Mouse (Mus musculus) embryonic fibroblast, embryonic 13.5 days (primary cell): ENCODE results near the gene Kif1c. TPM values are rescaled to one million over a fixed set of nuclear protein-coding genes. Genes with fewer than 3 reads are reported as not detected.

Experiments used
- H3K27ac ChIP-seq: 2 replicates; pipeline ENCODE4 v1.5.1; 2012; ENCODE audit warnings: low read length, control low read depth, inconsistent platforms; ENCODE audit not compliant: insufficient read depth
- H3K4me1 ChIP-seq: 2 replicates; pipeline ENCODE4 v1.6.1; 2011; ENCODE audit warnings: low read length; ENCODE audit not compliant: control insufficient read depth, insufficient read depth
- H3K4me3 ChIP-seq: 2 replicates; pipeline ENCODE4 v1.5.1; 2011; ENCODE audit warnings: mild to moderate bottlenecking, control low read depth, low read length; ENCODE audit not compliant: insufficient read depth
- CTCF ChIP-seq: IDR thresholded peaks from 2 replicates; pipeline ENCODE4 v1.5.1; 2011; ENCODE audit warnings: mild to moderate bottlenecking, control low read depth, low read length, moderate library complexity, borderline replicate concordance; ENCODE audit not compliant: insufficient read depth
- POLR2A ChIP-seq: IDR thresholded peaks from 2 replicates; pipeline ENCODE4 v1.6.1; 2011; ENCODE audit warnings: low read depth, mild to moderate bottlenecking, control low read depth, low read length, moderate library complexity
- polyA plus RNA-seq: library from polyadenylated mRNA; stranded (reverse); fragments of >200 nt; gene quantifications from 2 replicates; pipeline ENCODE4 v1.2.4, GENCODE M21; 2011; ENCODE audit warnings: low read depth; ENCODE audit not compliant: missing spikeins, insufficient read length

Kif1c gene
- polyA plus RNA-seq, 1 experiment: 88.5 TPM

DNA sequence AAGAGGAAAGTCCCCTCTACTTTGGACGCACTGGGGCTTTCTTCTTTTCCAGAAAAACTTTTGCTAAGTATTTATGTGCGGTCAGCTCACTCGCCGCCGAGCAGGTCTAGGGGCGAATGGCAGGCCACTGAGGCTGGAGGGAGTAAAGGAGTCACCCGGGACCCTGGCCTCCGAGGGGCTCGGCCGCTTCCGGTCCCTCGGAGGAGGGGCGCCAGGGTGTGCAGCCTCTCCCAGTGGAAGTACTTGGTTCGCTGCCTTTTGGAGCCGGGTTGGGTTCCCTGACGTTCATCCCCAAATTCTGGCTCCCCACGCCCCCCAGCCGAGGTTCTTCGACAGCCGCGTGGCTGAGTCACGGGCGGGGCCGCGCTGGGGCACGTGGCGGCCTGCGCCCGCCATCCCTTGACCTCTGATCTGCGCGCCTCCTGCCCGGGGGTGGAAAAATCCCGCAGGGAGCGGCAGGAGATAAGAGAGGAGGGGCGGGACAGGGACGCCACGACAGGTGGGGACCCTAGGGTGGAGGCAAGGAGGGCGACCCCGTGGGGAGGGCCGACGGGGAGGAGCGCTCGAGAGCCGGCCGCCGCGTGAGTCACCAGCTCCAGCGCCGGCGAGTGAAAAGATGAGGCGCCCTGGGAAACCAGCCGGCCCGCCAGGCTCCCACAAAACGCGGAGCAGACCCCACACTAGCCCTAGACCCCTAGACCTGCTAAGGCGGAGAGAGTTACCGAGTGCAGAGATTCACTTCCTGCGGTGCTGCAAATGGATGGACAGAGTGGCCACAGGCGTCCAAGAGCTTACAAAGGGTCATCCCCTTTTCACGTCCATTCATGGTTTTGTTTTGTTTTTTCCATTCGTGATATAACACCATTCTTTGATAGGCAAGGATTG is 44.5 kb upstream of the Kif1c start:
- peaks cover 16% of the 10 kb centered on the region for H3K4me1 ChIP-seq
- H3K4me3 ChIP-seq: peak overlapping the region; percentile 44
- TF ChIP-seq CTCF (no peak), POLR2A (peak; percentile 53)
- peak overlapping the region; percentile 96 for H3K27ac ChIP-seq

DNA sequence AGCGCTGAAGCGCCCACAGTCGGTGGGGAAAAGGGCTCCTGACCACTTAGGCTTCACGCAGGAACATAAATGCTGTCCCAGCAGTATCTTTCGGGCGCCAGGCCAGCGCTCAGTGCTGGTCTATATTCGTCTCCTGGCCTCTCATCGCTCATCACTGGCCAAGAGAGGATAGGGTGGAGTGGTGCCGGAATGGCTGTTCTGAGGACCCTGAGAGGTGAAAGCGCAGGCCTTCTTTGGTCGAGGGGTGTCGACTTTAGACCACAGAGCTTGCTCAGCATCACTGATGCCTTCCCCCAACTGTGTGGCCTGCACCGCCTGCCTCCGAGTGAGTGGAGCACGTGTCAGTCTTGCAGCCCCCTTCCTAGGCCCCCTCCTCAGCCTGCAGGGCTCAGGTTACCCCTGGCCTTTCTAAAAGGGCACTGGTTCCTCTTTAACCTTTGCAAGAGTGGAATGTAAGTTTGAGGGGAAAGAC is 43.9 kb upstream of the Kif1c start:
- H3K4me1 ChIP-seq: peaks cover 14% of the 10 kb centered on the region
- H3K4me3 ChIP-seq: peak overlapping the region; percentile 39
- no peak for TF ChIP-seq CTCF
- TF ChIP-seq POLR2A: no peak; the same call in 1 of the 2 replicates
- H3K27ac ChIP-seq: peak overlapping the region; percentile 96

DNA sequence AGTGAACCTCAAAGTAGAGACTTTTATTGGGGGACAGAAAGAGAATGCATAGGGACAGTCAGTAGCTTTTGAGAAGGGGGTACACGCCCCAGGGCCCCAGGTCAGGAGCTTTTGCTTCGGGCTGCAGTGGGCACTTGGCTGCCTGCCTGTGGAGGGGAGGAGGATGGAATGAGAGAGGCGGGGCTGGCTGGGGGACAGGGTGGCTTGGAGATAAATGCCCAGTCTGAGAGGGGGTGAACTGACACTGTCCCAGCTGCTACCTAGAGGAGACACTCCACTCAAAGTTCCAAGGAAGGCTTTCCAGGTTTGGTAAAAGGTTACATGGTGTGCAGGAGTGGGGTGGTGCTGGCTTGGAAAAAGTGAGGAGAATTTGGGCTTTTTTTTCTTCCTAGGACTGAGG is 43.4 kb upstream of the Kif1c start, which contains the start of gene Eno3:
Gene Eno3, plus strand, starts transcription at position 239 of the 400 bp plus-strand sequence.
- TF ChIP-seq POLR2A (0 out of 2 replicates have a peak, but pooled peaks have one; percentile 24), CTCF (no peak)
- H3K4me3 ChIP-seq: peak within 1 kb of the TSS; percentile 39
- peaks cover 14% of the 10 kb centered on the region for H3K4me1 ChIP-seq
- peak within 1 kb of the TSS; percentile 96 for H3K27ac ChIP-seq

DNA sequence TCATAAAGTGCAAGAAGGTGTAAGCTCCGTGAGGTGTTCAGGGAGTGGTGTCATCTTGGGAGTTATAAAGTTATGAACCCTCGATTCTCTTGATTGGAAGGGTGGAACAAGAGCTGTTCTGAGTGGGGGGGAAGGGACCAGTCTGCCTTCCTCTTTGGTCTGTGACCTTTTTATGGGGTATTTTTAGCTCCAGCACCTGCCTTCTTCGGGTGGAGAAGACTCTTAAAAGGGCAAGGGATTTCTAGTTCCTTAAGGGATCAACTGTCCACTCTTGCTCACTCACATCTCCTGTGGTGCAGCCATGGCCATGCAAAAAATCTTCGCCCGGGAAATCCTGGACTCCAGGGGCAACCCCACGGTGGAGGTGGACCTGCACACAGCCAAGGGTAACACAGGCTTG is 42.8 kb upstream of the Kif1c start:
- TF ChIP-seq POLR2A (no peak), CTCF (no peak)
- no peak overlapping the region for H3K4me3 ChIP-seq
- H3K27ac ChIP-seq: 0 out of 2 replicates have a peak overlapping the region, but pooled peaks have one; percentile 2
- peaks cover 14% of the 10 kb centered on the region for H3K4me1 ChIP-seq

DNA sequence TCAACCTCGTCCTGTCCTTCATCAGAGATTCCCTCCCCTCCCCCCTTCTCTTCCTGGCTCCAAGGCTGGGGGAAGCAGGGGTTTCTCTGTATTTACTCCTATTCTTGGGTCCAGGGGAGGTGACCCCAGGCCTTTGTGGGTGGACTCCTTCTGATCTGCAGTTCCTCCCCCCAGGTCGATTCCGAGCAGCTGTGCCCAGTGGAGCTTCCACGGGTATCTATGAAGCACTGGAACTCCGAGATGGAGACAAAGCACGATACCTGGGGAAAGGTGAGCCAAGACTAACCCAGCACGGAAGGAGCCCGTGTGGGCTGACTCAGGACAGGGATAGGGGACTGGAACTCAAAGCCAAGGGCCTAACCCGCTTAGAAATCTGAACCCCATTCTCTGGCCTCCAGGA is 42.4 kb upstream of the Kif1c start:
- Histone ChIP-seq H3K27ac (no peak overlapping the region; the same call in 1 of the 2 replicates), H3K4me3 (no peak overlapping the region), H3K4me1 (peaks cover 14% of the 10 kb centered on the region)
- TF ChIP-seq POLR2A (no peak), CTCF (no peak)

DNA sequence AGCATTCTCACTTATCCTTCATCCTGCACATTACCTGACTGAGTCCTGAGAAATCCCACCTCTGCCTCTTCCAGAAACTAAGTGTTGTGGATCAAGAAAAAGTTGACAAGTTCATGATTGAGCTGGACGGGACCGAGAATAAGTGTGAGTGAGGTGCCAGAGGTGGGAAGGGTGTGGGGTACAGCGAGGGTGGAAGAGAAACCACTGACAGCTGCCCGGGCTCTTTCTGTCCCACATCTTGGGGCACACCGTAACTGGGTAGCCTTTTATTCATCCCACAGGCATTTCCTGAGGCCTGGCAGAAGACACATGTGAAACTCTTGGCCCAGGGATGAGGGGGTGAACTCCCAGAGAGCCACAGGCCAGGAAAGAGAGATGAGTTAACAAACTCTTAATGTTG is 41.8 kb upstream of the Kif1c start:
- TF ChIP-seq CTCF: no peak
- no peak for TF ChIP-seq POLR2A
- H3K4me1 ChIP-seq: peaks cover 14% of the 10 kb centered on the region
- no peak overlapping the region; the same call in 1 of the 2 replicates for H3K27ac ChIP-seq
- no peak overlapping the region for H3K4me3 ChIP-seq

DNA sequence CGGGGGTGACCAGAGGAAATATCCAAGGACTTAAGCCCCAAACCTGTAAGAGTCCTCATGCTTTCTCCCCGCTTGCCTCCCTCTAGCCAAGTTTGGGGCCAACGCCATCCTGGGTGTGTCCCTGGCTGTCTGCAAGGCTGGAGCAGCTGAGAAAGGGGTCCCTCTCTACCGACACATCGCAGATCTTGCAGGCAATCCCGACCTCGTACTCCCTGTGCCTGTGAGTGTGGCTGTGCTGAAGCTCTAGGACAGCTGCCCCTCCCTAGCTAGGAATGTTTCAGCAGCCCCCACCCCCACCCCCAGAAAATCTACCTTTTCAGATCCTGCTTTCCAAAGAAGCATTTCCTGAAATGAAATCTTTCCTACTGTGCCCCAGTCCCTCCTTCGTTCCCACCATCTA is 41.4 kb upstream of the Kif1c start:
- no peak overlapping the region for H3K4me3 ChIP-seq
- H3K27ac ChIP-seq: no peak overlapping the region; the same call in 1 of the 2 replicates

DNA sequence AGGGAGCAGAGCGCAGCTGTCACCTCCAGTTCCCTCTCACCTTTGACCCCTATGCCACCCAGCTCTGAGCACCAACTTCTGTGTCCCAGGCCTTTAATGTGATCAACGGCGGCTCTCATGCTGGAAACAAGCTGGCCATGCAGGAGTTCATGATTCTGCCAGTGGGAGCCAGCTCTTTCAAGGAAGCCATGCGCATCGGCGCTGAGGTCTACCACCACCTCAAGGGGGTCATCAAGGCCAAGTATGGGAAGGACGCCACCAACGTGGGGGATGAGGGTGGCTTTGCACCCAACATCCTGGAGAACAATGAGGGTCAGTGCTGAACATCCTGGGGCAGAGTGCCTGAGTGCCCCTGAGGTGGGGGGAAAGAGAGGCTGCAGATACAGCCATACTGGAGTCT is 39.8 kb upstream of the Kif1c start:
- TF ChIP-seq POLR2A (no peak), CTCF (no peak)
- Histone ChIP-seq H3K27ac (no peak overlapping the region), H3K4me1 (peaks cover 14% of the 10 kb centered on the region), H3K4me3 (no peak overlapping the region)

More for the DNA sequence above, 41.4 kb upstream of the Kif1c start:
- H3K4me1 ChIP-seq: peaks cover 14% of the 10 kb centered on the region
- TF ChIP-seq CTCF (no peak), POLR2A (no peak)

DNA sequence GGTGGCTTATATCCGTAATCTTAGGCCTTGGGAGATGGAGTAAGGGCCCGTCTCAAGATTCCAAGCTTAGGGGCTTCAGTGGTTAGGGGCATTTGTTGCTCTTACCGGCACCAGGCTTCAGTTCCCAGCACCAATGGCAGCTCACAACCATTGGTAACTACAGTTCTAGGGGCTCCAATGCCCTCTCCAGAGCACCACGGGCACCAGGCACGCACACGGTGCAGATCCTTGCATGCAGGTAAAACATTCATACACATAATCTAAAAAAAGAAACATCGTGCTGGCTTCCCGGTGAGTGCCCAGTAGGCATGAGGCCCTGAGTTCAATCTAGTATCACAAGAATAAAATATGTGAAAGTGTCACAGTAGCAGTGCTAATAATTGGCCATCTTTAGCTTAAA is 37.2 kb upstream of the Kif1c start:
- H3K27ac ChIP-seq: no peak overlapping the region
- no peak for TF ChIP-seq POLR2A
- TF ChIP-seq CTCF: no peak
- H3K4me3 ChIP-seq: no peak overlapping the region
- H3K4me1 ChIP-seq: peaks cover 16% of the 10 kb centered on the region

DNA sequence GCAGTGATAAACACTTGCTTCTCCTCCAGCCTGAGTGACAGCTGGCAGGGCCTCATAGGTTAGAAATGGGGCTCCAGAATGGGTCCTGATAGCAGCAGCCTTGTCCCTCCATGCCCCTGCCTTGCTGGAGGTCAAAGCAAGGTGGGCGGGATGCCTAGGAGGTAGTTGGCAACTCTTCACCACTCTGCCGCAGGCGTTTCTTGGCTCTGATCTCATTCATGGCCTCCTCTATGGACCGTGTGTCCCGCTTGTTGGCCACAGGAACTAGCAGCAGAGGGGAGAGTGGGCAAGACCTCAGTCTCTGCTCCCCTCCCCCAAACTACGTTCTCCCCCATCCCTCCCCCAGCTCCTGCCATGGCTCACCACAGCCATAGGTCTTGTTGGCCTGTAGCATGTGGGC is 36.4 kb upstream of the Kif1c start:
- no peak for TF ChIP-seq POLR2A
- TF ChIP-seq CTCF: no peak
- Histone ChIP-seq H3K4me3 (no peak overlapping the region), H3K4me1 (peaks cover 10% of the 10 kb centered on the region), H3K27ac (no peak overlapping the region)
